Mouse (Mus musculus): ENCODE measurements around the gene Slc25a19. TPM values are rescaled to one million over a fixed set of nuclear protein-coding genes. Genes with fewer than 3 reads are reported as not detected.

Slc25a19 gene
- polyA plus RNA-seq, 1 experiment from 2014 or later = 27.8 TPM

DNA sequence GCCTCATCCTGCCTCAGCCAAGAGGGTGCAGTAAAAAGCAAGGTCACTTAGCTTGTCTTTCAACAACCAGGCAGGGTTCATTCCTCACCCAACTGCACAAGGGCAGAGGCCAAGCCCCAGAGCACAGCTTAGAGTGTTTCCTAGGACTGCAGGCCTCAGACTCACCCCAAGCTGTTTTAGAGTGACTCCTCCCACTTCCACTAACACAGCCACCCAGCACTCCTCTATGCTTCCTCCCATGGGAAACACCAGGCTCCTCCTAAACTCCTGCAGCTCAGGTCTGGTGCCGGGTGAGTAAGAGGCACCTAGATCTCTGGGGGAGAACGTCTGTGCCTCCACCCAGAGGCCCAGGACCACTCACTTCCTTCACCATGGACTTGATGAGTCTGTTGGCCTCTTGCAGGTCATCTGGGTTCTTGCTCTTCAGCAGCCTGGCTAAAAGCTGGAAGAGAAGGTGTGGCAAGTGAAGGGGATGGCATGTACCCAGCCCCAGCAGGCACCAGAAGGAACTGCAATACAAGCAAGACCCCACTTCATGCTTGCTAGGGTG, 37.5 kb downstream of the Slc25a19 start:
- H3K36me3 ChIP-seq = peaks cover 97% of the 10 kb centered on the region
- H3K9me3 ChIP-seq (replicated peaks) = no peaks in the 10 kb centered on the region
- 77% methylated on average over 2 of the region's 2 CpGs for WGBS
- no peaks in the 10 kb centered on the region for H3K4me1 ChIP-seq
- no peak overlapping the region for H3K27ac ChIP-seq
- H3K27me3 ChIP-seq (ENCODE audit: low read depth, poor library complexity, severe bottlenecking) = no peaks in the 10 kb centered on the region
- H3K4me3 ChIP-seq = no peak overlapping the region; the same call in 1 of the 2 replicates
- DNase-seq (ENCODE audit: low spot score) = no peak

DNA sequence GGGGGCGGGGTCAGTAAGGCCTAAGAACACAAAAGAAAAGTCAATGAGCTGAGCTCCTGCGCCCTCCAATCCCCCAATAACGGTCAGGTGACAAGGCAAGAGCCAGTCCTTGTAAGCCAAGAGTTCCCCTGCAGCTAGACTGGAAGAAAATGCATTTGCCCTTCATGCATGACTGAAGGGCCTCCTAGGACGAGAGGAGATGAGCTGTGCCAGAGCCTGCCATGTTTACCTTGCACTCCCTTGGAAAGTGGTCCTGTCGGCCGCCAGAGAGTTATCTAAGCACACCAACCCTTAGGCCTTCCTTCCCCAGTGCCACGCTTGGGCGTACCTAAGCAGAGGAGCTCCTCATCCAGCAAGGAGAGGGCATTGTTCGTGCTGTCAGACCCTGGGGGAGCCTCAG, 40.1 kb downstream of the Slc25a19 start:
- H3K9me3 ChIP-seq (replicated peaks) = no peaks in the 10 kb centered on the region
- no peaks in the 10 kb centered on the region for H3K27me3 ChIP-seq (ENCODE audit: low read depth, poor library complexity, severe bottlenecking)
- DNase-seq (ENCODE audit: low spot score) = no peak
- H3K36me3 ChIP-seq = peaks cover 97% of the 10 kb centered on the region
- H3K4me3 ChIP-seq = no peak overlapping the region
- WGBS = 92% methylated on average over 9 of the region's 9 CpGs
- no peaks in the 10 kb centered on the region for H3K4me1 ChIP-seq
- no peak overlapping the region for H3K27ac ChIP-seq

DNA sequence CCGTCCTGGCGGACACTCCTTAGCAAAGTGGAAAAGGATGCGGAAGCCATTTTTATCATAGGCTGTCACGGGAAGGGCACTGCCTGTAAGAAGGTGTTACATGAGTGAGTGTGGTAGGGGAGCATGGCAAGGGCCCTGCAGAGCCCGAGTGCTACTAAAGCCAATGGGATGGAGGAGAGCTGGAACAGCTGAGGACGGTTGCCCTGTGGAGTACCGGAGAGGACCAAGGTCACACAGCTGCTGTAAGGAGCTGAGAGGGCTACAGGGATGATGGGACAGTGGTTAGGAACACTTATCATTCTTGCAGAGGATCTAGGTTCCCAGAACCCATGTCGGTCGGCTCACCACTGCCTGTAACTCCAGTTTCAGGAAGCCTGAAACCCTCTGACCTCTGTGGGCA, 41.7 kb downstream of the Slc25a19 start:
- peaks cover 97% of the 10 kb centered on the region for H3K36me3 ChIP-seq

DNA sequence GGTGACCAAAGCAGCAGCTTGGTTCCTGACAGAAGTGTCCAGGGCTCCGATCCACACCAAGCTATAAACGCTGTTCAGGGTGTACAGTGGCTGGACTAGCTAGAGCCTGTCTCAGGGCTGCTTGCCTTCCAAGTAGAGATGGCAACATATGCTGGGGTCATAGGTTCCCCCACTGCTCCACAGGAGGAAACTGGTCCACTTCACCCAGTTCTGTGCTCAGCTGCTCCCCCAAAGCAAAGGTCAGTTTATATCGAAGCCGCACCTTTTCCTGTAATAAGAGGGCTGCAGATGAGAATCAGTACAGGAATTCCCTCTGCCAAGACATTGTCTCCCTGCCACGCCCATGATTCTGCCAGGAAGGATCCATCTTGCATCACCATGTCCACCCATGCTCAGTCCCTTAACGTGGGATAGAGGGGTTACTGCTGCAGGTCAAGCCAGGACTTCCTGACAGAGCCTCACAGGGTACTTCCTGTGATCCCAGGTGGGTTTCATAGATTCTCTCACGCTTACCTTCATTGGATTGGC, 42.5 kb downstream of the Slc25a19 start:
- DNase-seq (ENCODE audit: low spot score) = no peak
- no peaks in the 10 kb centered on the region for H3K4me1 ChIP-seq
- H3K27me3 ChIP-seq (ENCODE audit: low read depth, poor library complexity, severe bottlenecking) = no peaks in the 10 kb centered on the region
- H3K27ac ChIP-seq = no peak overlapping the region
- peaks cover 97% of the 10 kb centered on the region for H3K36me3 ChIP-seq
- WGBS = 88% methylated on average over 7 of the region's 7 CpGs
- H3K4me3 ChIP-seq = no peak overlapping the region
- H3K9me3 ChIP-seq (replicated peaks) = no peaks in the 10 kb centered on the region

More for the DNA sequence above, 41.7 kb downstream of the Slc25a19 start:
- DNase-seq (ENCODE audit: low spot score) = no peak
- Histone ChIP-seq H3K9me3 (replicated peaks) (no peaks in the 10 kb centered on the region), H3K27ac (no peak overlapping the region), H3K4me1 (no peaks in the 10 kb centered on the region), H3K4me3 (no peak overlapping the region), H3K27me3 (ENCODE audit: low read depth, poor library complexity, severe bottlenecking) (no peaks in the 10 kb centered on the region)
- 88% methylated on average over 9 of the region's 9 CpGs for WGBS

DNA sequence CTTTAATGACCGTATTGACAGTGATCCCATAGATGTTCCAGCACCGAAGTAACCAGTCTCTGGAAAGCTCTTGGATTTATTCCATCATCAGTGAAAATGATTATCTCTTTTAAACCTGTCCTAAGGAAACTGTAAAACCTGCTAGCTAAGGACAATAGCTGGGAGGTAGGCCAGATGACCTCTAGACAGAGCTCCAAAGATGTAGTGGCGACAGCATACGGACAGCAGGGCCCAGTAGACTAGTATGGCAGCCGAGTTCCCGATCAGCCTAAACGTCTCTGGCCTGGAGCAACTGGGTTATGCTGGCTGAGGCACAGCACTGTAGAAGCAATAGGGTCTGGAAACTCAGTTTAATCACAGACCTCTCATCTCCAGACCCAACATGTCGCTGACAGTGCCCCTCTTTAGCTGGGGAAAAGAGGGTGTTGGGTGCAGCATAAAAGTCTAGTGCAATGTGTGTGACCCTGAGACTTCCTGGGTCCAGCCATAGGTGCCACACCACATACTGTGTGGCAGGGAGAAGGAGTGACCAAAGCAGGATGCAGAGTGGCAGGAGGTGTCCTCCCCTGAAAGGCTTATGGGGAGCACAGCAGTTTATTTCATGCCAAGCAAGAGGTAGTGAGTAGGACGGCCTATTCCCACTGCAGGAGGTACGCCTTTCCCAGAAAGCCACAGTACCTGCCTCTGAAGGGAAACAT, 43.6 kb downstream of the Slc25a19 start:
- WGBS = 89% methylated on average over 10 of the region's 10 CpGs
- DNase-seq (ENCODE audit: low spot score) = no peak
- Histone ChIP-seq H3K4me3 (no peak overlapping the region), H3K27ac (no peak overlapping the region), H3K27me3 (ENCODE audit: low read depth, poor library complexity, severe bottlenecking) (no peaks in the 10 kb centered on the region), H3K36me3 (peaks cover 96% of the 10 kb centered on the region), H3K4me1 (no peaks in the 10 kb centered on the region), H3K9me3 (replicated peaks) (no peaks in the 10 kb centered on the region)

DNA sequence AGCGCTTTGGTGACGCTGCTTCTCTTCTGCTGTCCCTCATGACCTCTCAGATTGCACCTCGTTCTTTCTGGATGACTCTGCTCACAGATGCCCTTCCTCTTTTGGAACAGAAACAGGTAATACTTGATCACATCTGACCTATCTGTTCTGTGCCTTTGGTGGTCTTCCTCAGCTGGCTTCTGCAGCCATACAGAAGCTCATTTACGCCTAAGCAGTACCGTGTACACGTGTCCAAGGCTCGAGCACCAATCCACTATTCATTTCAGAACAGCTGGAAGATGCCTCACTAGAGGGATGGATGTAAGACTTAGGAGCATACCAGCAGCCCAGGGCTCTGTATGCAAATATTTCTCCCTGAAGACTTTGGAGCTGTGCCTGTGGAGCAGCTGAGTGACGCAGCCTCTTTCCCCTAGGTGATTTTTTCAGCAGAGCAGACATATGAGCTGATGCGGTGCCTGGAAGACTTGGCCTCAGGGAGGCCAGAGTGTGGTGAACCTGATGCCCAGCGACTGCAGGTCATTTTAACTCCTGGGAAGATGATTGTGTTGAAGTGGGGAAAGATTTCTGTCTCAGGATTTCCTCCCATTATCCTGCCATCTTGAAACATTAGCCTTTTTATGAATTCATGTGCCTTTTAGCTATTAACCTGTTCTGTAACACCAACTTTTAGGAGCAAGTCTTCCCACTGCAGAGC, 45.0 kb downstream of the Slc25a19 start:
- H3K36me3 ChIP-seq = peaks cover 99% of the 10 kb centered on the region
- WGBS = 86% methylated on average over 10 of the region's 10 CpGs
- H3K4me1 ChIP-seq = no peaks in the 10 kb centered on the region
- no peak for DNase-seq (ENCODE audit: low spot score)
- no peaks in the 10 kb centered on the region for H3K9me3 ChIP-seq (replicated peaks)
- H3K27ac ChIP-seq = no peak overlapping the region
- no peaks in the 10 kb centered on the region for H3K27me3 ChIP-seq (ENCODE audit: low read depth, poor library complexity, severe bottlenecking)
- H3K4me3 ChIP-seq = no peak overlapping the region

DNA sequence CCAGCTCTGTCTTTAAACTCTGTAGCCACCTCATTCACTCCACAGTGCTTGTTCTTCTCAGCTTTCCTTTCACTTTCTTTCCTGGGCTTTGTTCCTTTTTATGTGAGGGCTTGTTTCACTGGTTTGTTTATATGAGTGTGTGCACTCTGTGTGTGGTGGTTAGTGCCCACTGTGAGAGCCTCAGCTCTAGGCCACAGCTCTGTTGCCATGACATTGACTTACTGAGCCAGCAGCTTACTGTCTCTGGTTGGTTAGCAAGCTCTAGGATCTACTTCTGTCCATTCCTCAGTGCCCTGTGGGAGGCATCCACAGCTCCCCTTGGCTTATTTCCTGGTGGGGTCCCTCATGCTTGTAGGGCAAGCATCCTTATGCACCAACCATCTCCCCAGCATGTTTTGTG, 49.0 kb downstream of the Slc25a19 start:
- no peak overlapping the region for H3K4me3 ChIP-seq
- no peak for DNase-seq (ENCODE audit: low spot score)
- H3K27ac ChIP-seq = no peak overlapping the region
- H3K27me3 ChIP-seq (ENCODE audit: low read depth, poor library complexity, severe bottlenecking) = no peaks in the 10 kb centered on the region
- peaks cover 82% of the 10 kb centered on the region for H3K36me3 ChIP-seq
- H3K4me1 ChIP-seq = no peaks in the 10 kb centered on the region
- no peaks in the 10 kb centered on the region for H3K9me3 ChIP-seq (replicated peaks)

DNA sequence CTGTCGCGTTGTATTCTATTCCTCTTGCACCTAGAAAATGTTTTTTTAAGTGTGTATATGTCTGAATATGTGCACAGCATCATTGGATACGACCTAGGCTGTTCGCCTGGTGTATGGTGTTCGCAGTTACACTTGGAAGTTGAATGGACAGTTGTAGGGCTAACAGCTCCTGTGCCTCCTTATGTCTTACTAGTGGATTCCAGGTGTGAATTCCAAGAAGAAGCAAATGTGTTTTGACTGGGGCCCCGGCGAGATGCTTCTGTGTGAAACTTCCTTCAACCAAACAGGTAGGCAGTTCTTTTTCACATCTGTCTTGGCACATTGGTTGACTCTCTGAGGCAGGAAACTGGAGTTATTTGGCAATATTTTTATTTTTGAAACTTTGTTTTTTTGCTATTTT, 63.1 kb downstream of the Slc25a19 start:
- WGBS = 22% methylated on average over 7 of the region's 7 CpGs
- H3K4me1 ChIP-seq = peaks cover 18% of the 10 kb centered on the region
- no peaks in the 10 kb centered on the region for H3K9me3 ChIP-seq (replicated peaks)
- peak overlapping the region; percentile 75 for H3K4me3 ChIP-seq
- peak overlapping the region; percentile 99 for H3K27ac ChIP-seq
- DNase-seq (ENCODE audit: low spot score) = no peak
- H3K27me3 ChIP-seq (ENCODE audit: low read depth, poor library complexity, severe bottlenecking) = no peaks in the 10 kb centered on the region
- H3K36me3 ChIP-seq = peaks cover 43% of the 10 kb centered on the region

Other genes with a start within 250 kb of the Slc25a19 start
- gene Cdr2l, start 246.4 kb downstream of the Slc25a19 start, polyA plus RNA-seq (2016; fragmentation: Nextera tagmentation; extraction: Ambion mirVana) = 15.2 and 16.4 TPM in 2 replicates
- 202 and 220 TPM in 2 replicates for gene Mrpl58, start 224.5 kb downstream of the Slc25a19 start, polyA plus RNA-seq (2016; fragmentation: Nextera tagmentation; extraction: Ambion mirVana)
- 862 and 900 TPM in 2 replicates for gene Atp5h, start 208.3 kb downstream of the Slc25a19 start, polyA plus RNA-seq (2016; fragmentation: Nextera tagmentation; extraction: Ambion mirVana)
- 13.6 and 18.3 TPM in 2 replicates for gene Kctd2, start 208.2 kb downstream of the Slc25a19 start, polyA plus RNA-seq (2016; fragmentation: Nextera tagmentation; extraction: Ambion mirVana)
- 0.18 and 0.26 TPM in 2 replicates for gene Trim80, start 187.8 kb downstream of the Slc25a19 start, polyA plus RNA-seq (2016; fragmentation: Nextera tagmentation; extraction: Ambion mirVana)
- 0.23 and 0.25 TPM in 2 replicates for gene Slc16a5, start 165.8 kb downstream of the Slc25a19 start, polyA plus RNA-seq (2016; fragmentation: Nextera tagmentation; extraction: Ambion mirVana)
- gene Armc7, start 152.6 kb downstream of the Slc25a19 start, polyA plus RNA-seq (2016; fragmentation: Nextera tagmentation; extraction: Ambion mirVana) = 7.0 and 9.9 TPM in 2 replicates
- gene Nt5c, start 136.4 kb downstream of the Slc25a19 start, polyA plus RNA-seq (2016; fragmentation: Nextera tagmentation; extraction: Ambion mirVana) = 66.2 and 83.5 TPM in 2 replicates
- 483 and 492 TPM in 2 replicates for gene Jpt1, start 113.9 kb downstream of the Slc25a19 start, polyA plus RNA-seq (2016; fragmentation: Nextera tagmentation; extraction: Ambion mirVana)
- gene Sumo2, start 92.0 kb downstream of the Slc25a19 start, polyA plus RNA-seq (2016; fragmentation: Nextera tagmentation; extraction: Ambion mirVana) = 1,406 and 1,458 TPM in 2 replicates
- gene Nup85, start 63.9 kb downstream of the Slc25a19 start, polyA plus RNA-seq (2016; fragmentation: Nextera tagmentation; extraction: Ambion mirVana) = 257 and 275 TPM in 2 replicates
- 108 and 120 TPM in 2 replicates for gene Mrps7, start 24.4 kb downstream of the Slc25a19 start, polyA plus RNA-seq (2016; fragmentation: Nextera tagmentation; extraction: Ambion mirVana)
- gene Gga3, start 24.2 kb downstream of the Slc25a19 start, polyA plus RNA-seq (2016; fragmentation: Nextera tagmentation; extraction: Ambion mirVana) = 30.8 and 34.9 TPM in 2 replicates
- 16.2 and 18.2 TPM in 2 replicates for gene Mif4gd, start 15.3 kb downstream of the Slc25a19 start, polyA plus RNA-seq (2016; fragmentation: Nextera tagmentation; extraction: Ambion mirVana)
- 77.2 and 87.8 TPM in 2 replicates for gene Grb2, start 80.3 kb upstream of the Slc25a19 start, polyA plus RNA-seq (2016; fragmentation: Nextera tagmentation; extraction: Ambion mirVana)
- gene Tmem94, start 137.1 kb upstream of the Slc25a19 start, polyA plus RNA-seq (2016; fragmentation: Nextera tagmentation; extraction: Ambion mirVana) = 30.6 and 37.7 TPM in 2 replicates
- gene Caskin2, start 185.3 kb upstream of the Slc25a19 start, polyA plus RNA-seq (2016; fragmentation: Nextera tagmentation; extraction: Ambion mirVana) = 18.1 and 18.9 TPM in 2 replicates
- 42.5 and 48.8 TPM in 2 replicates for gene Tsen54, start 186.4 kb upstream of the Slc25a19 start, polyA plus RNA-seq (2016; fragmentation: Nextera tagmentation; extraction: Ambion mirVana)
- 11.2 and 12.3 TPM in 2 replicates for gene Llgl2, start 195.8 kb upstream of the Slc25a19 start, polyA plus RNA-seq (2016; fragmentation: Nextera tagmentation; extraction: Ambion mirVana)
- 0.05 and 0.18 TPM in 2 replicates for gene Myo15b, start 230.1 kb upstream of the Slc25a19 start, polyA plus RNA-seq (2016; fragmentation: Nextera tagmentation; extraction: Ambion mirVana)